Mouse (Mus musculus) CD4-positive naive resting alpha-beta T cell, adult 76 days (primary cell): ENCODE data around the gene Snapin. TPM values are rescaled to one million over a fixed set of nuclear protein-coding genes. Genes with fewer than 3 reads are reported as not detected.

Experiments
- total RNA-seq: library from RNA; stranded (reverse); gene quantifications from one replicate; pipeline ENCODE4 v1.2.4, GENCODE M21; 2023

Snapin gene
- 40.6 TPM for total RNA-seq

GRCm38 (mm10) chr3:90490696-90491256, at the start of gene Snapin:
Gene Snapin (minus strand): TSS chr3:90491033.

GRCm38 (mm10) chr3:90537141-90537904, 46.5 kb upstream of the Snapin start, which contains the start of gene S100a16:
Gene S100a16 (plus strand): TSS chr3:90537254.

GRCm38 (mm10) chr3:90526580-90526979, 35.7 kb upstream of the Snapin start, which contains the start of gene S100a14:
Gene S100a14 (plus strand): TSS chr3:90526856.

GRCm38 (mm10) chr3:90513796-90514590, 23.2 kb upstream of the Snapin start, which contains the start of the genes S100a1 and S100a13:
Gene S100a1 (minus strand): TSS chr3:90514392.
Gene S100a13 (plus strand): TSS chr3:90514435.

GRCm38 (mm10) chr3:90508950-90509746, 18.3 kb upstream of the Snapin start, which contains the start of gene Chtop:
Gene Chtop (minus strand): TSS chr3:90509498.

GRCm38 (mm10) chr3:90475831-90476611, 14.8 kb downstream of the Snapin start, which contains the start of gene Ilf2:
Gene Ilf2 (plus strand): TSS chr3:90476126.

GRCm38 (mm10) chr3:90465686-90466310, 25.0 kb downstream of the Snapin start, which contains the start of gene Npr1:
Gene Npr1 (minus strand): TSS chr3:90465866.

Other genes starting within 250 kb of the Snapin start
- gene Creb3l4, start 247.5 kb downstream of the Snapin start, total RNA-seq: not detected
- gene Slc39a1, start 242.9 kb downstream of the Snapin start, total RNA-seq: 17.1 TPM
- gene Crtc2, start 236.9 kb downstream of the Snapin start, total RNA-seq: 99.0 TPM
- 62.5 TPM for gene Dennd4b, start 225.8 kb downstream of the Snapin start, total RNA-seq
- 132 TPM for gene Gatad2b, start 197.9 kb downstream of the Snapin start, total RNA-seq
- 1.3 TPM for gene Slc27a3, start 101.1 kb downstream of the Snapin start, total RNA-seq
- 42.6 TPM for gene Ints3, start 57.4 kb downstream of the Snapin start, total RNA-seq
- gene Npr1, start 25.2 kb downstream of the Snapin start, total RNA-seq: not detected
- 87.3 TPM for gene Ilf2, start 14.9 kb downstream of the Snapin start, total RNA-seq
- gene Chtop, start 18.5 kb upstream of the Snapin start, total RNA-seq: 190 TPM
- gene S100a1, start 23.4 kb upstream of the Snapin start, total RNA-seq: not detected
- 22.1 TPM for gene S100a13, start 23.4 kb upstream of the Snapin start, total RNA-seq
- gene S100a14, start 35.8 kb upstream of the Snapin start, total RNA-seq: 0.79 TPM
- gene S100a16, start 46.2 kb upstream of the Snapin start, total RNA-seq: not detected
- gene S100a3, start 69.5 kb upstream of the Snapin start, total RNA-seq: not detected
- gene S100a2, start 99.2 kb upstream of the Snapin start, total RNA-seq: not detected
- gene Gm42674, start 110.9 kb upstream of the Snapin start, total RNA-seq: not detected
- gene S100a4, start 112.7 kb upstream of the Snapin start, total RNA-seq: 13.8 TPM
- not detected for gene S100a5, start 117.5 kb upstream of the Snapin start, total RNA-seq
- 8.2 TPM for gene S100a6, start 121.8 kb upstream of the Snapin start, total RNA-seq
- not detected for gene S100a7a, start 163.0 kb upstream of the Snapin start, total RNA-seq
- 16.9 TPM for gene S100a8, start 177.9 kb upstream of the Snapin start, total RNA-seq
- 25.7 TPM for gene S100a9, start 204.7 kb upstream of the Snapin start, total RNA-seq
- not detected for gene Pglyrp4, start 235.9 kb upstream of the Snapin start, total RNA-seq